Mouse (Mus musculus): ENCODE measurements at regions not wholly inside any gene's neighbourhood (a gene's known extent, or its start where the extent isn't known, plus 50 kb on each side); places are given as distances from the start of the nearest gene placed in this dataset.
"Not testable (repeated sequence)": the region's sequence is repeated elsewhere in the genome, so short reads cannot be mapped to it uniquely, and the experiment has no call there.

- H3K27me3 ChIP-seq (ENCODE audit: control insufficient read depth, insufficient read depth, low read length); H3K9ac ChIP-seq (ENCODE audit: low read depth, low read length); H3K27ac ChIP-seq (ENCODE audit: low read depth, low read length); ATAC-seq (replicated peaks; ENCODE audit: insufficient number of reproducible peaks, low FRiP score, low TSS enrichment); H3K9me3 ChIP-seq (replicated peaks; ENCODE audit: control insufficient read depth, low read length); H3K36me3 ChIP-seq (ENCODE audit: control insufficient read depth, insufficient read depth, low read length); H3K4me1 ChIP-seq (ENCODE audit: control insufficient read depth, insufficient read depth, low read length); H3K4me3 ChIP-seq (ENCODE audit: low read depth, low read length); H3K4me2 ChIP-seq: not testable (repeated sequence)
- WGBS (ENCODE audit: insufficient replicate concordance) = 67% methylated on average over 3 of the region's 3 CpGs
Measured at GRCm38 (mm10) chr13:66802558-66802957, 102.2 kb upstream of the Gm10767 start.

- WGBS (ENCODE audit: insufficient replicate concordance) = 9% methylated on average over 26 of the region's 30 CpGs
- not testable (repeated sequence) for H3K27me3 ChIP-seq (ENCODE audit: control insufficient read depth, insufficient read depth, low read length); H3K36me3 ChIP-seq (ENCODE audit: control insufficient read depth, insufficient read depth, low read length); ATAC-seq (replicated peaks; ENCODE audit: insufficient number of reproducible peaks, low FRiP score, low TSS enrichment); H3K27ac ChIP-seq (ENCODE audit: low read depth, low read length); H3K9me3 ChIP-seq (replicated peaks; ENCODE audit: control insufficient read depth, low read length); H3K9ac ChIP-seq (ENCODE audit: low read depth, low read length); H3K4me1 ChIP-seq (ENCODE audit: control insufficient read depth, insufficient read depth, low read length)
- H3K4me2 ChIP-seq = peak overlapping the region; percentile 40
- H3K4me3 ChIP-seq (ENCODE audit: low read depth, low read length) = peak overlapping the region; percentile 23
Measured at GRCm38 (mm10) chr13:66807661-66808060, 97.1 kb upstream of the Gm10767 start.
